Mouse (Mus musculus) brain, embryonic 14.5 days (tissue): ENCODE results near the gene Atp2c1. TPM values are rescaled to one million over a fixed set of nuclear protein-coding genes. Genes with fewer than 3 reads are reported as not detected.

Source experiments
- DNase-seq: peaks from one replicate; pipeline ENCODE4 v3.0.0-alpha.2; 2011; ENCODE audit warnings: low read depth
- CTCF ChIP-seq: fragments of 200-500 bp; IDR thresholded peaks from 2 replicates; pipeline ENCODE4 v1.5.1; 2012; ENCODE audit warnings: inconsistent platforms, mild to moderate bottlenecking, moderate library complexity, borderline replicate concordance; ENCODE audit not compliant: insufficient read depth, insufficient read length; ENCODE audit errors: extremely low read depth
- POLR2A ChIP-seq: fragments of 200-500 bp; IDR thresholded peaks from 2 replicates; pipeline ENCODE4 v1.6.1; 2012; ENCODE audit warnings: mild to moderate bottlenecking, inconsistent platforms, borderline replicate concordance; ENCODE audit not compliant: poor library complexity, insufficient read depth, insufficient read length, severe bottlenecking; ENCODE audit errors: extremely low read depth
- polyA plus RNA-seq: library from polyadenylated mRNA; depleted of rRNA; stranded (reverse); fragments of >200 nt; gene quantifications from 2 replicates; pipeline ENCODE4 v1.2.3, GENCODE M21; 2012

Atp2c1 gene
- polyA plus RNA-seq, 1 experiment = 102 TPM

DNA sequence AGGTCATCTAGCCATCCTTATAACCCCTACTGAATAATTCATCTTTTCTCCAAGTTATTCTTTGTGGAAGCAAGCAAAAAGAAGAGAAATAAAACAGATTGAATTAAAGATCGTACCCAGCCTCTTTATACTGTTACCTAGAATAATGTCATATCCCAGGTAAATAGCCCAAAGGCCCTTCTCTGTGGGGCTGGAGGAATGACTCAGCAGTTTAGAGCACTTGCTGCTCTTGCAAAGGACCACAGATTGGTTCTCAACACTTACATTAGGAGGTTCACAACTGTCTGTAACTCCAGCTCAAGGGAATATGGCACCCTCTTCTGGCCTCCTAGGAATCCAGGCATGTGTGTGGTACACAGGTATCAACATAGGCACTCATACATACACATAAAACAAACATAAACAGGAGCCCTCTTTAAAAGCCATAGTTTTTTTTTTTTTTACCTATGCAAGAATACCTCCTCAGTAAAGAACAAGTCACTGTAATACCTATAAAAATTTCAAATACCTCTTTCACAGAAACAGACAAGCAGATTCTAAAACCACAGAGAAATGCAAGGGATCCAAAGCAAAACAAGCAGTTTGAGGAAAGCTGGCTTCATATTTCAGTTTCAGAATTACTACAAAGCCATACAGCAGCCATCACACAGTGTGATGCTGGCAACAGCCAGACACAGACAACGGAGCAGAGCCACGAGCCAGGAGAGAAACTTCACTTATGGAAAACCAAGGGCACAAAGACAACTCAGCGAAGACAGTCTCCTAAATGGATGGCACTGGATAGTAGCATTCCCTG, 44.2 kb downstream of the Atp2c1 start:
- TF ChIP-seq POLR2A (no peak), CTCF (no peak)
- no peak for DNase-seq

DNA sequence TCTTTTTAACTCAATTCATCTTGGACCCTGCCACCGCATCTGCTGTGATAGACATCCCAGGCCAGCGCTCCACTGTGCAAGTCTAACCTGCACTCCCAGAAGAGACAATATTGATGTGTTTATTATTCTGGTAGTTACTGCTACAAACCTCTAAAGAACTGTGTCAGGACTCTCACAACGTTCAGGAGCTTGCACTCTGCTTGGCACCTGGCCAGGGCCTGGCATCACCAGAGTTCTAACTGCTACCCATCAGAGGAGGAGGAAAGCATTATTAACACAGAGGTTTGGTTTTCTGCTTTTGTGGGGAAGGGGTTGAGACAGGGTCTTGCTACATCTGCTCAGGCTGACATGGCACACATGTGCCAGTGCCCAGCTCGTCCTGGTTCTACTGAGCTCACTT, 45.0 kb downstream of the Atp2c1 start:
- TF ChIP-seq CTCF (no peak), POLR2A (no peak)
- peak; percentile 46 for DNase-seq

DNA sequence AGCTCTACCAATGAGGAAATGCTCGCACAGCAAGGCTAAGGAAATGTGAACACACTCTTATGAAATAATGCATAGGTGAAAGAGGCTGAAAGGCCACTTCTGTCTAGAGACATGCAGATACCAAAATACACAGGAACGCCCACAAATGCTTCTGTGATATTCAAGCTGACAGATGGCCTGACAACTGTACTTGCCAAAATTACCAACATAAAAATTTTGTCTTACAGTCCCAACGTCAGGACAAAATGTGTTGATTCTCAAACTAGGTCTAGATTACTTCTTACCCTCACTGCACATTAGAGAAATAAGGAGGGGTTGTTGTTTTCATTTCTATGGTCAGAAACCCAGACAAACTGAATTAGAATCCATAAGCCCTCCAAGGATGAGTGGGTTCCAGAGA, 51.0 kb downstream of the Atp2c1 start:
- DNase-seq = no peak
- no peak for TF ChIP-seq CTCF
- TF ChIP-seq POLR2A = no peak

- TF ChIP-seq POLR2A (no peak), CTCF (no peak)
These were observed 52.2 kb downstream of the Atp2c1 start for GRCm38 (mm10) chr9:105474910-105475309.

DNA sequence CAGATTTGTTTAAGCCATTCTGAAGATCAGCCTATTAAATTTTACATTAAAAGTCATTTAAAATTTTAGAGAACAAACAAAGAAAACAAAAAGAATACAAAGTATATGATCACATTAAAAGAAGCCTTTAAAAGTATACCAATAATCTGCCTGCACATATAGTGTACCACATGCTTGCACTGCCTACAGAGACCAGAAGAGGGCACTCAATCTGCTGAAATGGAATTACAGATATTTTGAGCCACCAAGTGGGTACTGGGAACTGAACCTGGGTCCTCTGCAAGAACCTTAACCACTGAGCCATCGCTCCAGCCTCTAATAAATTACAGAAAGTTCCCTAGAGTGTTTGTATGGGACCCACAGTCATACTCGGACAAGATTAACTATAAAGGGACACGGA, 59.3 kb downstream of the Atp2c1 start:
- TF ChIP-seq POLR2A = no peak
- TF ChIP-seq CTCF = peak; percentile 30; the same call in 1 of the 2 replicates
- no peak for DNase-seq

More at GRCm38 (mm10) chr9:105474910-105475309, 52.2 kb downstream of the Atp2c1 start:
- no peak for DNase-seq

DNA sequence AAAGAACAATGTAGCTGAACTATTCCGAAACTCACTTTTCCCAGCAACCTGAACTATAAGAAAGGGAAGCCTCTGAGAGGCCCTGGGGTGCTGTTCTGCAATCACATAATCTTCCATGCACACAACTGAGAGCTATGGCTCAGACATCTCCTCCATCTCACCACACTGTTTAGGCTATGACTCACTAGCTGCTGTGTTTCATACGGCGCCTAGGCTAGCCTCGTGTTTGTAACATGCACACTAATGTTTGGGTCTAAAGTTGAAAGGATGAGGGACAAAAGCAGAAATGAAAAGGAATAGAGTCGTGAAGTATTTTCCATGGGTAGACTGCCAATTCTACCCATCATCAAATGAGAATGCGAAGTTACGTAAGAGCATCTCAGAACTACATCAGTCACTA, 65.6 kb downstream of the Atp2c1 start:
- TF ChIP-seq POLR2A = no peak
- no peak for TF ChIP-seq CTCF
- DNase-seq = no peak

GRCm38 (mm10) chr9:105459032-105459431, 68.1 kb downstream of the Atp2c1 start:
- TF ChIP-seq CTCF (no peak), POLR2A (no peak)

GRCm38 (mm10) chr9:105408549-105408948, 118.6 kb downstream of the Atp2c1 start:
- no peak for TF ChIP-seq POLR2A
- no peak for TF ChIP-seq CTCF
- peak; percentile 31 for DNase-seq

More at GRCm38 (mm10) chr9:105459032-105459431, 68.1 kb downstream of the Atp2c1 start:
- DNase-seq = no peak

DNA sequence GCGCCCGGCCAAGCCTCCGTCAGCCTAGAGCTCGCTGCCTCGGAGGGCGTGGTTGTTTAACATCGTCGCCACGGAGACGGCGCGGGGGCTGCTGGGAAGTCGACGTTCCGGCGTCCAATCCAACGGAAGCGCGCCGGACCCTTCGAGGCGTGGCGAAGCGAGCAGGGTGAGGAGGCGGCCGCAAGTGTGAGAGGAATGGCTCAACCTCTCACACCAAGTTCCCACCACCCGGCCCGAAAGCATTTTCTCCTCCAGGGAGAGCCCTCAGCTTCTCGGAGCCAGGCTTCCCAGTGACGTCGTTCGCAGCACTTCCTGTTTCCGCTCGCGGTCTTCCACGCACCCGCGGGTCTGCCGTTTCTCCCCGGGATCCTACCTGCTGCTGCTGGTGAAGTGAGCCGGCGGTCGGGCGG, 131.9 kb downstream of the Atp2c1 start, which contains the start of the genes Aste1 and Nek11:
Gene Aste1 (plus strand): TSS at position 175 of the 410 bp plus-strand sequence.
Gene Nek11 (minus strand): TSS at position 307 of the 410 bp plus-strand sequence.
- TF ChIP-seq CTCF (no peak), POLR2A (peak; percentile 27; the same call in 1 of the 2 replicates)

GRCm38 (mm10) chr9:105394720-105395119, 132.4 kb downstream of the Atp2c1 start:
- DNase-seq = no peak
- TF ChIP-seq CTCF = no peak
- no peak for TF ChIP-seq POLR2A

More for the DNA sequence above, 131.9 kb downstream of the Atp2c1 start, which contains the start of the genes Aste1 and Nek11:
- DNase-seq = peak; percentile 96

DNA sequence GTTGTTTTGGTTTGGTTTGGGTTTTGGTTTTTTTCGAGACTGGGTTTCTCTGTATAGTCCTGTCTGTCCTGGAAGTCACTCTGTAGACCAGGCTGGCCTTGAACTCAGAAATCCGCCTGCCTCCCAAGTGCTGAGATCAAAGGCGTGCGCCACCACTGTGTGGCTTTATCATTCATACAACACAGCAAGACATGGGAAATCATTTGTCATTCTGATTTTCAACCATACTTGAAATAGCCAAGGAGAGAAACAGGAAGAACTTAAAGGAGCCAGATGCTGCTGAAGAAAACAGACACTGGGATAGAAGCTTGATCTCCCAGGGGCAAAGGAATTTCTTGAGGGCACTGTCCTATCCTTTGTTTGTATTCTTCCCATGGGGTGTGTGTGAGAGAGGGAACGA, 136.5 kb downstream of the Atp2c1 start:
- DNase-seq = no peak
- TF ChIP-seq CTCF (no peak), POLR2A (no peak)
